Mouse (Mus musculus): ENCODE measurements around the gene Bcap31. TPM values are rescaled to one million over a fixed set of nuclear protein-coding genes. Genes with fewer than 3 reads are reported as not detected.

The Bcap31 gene
- polyA plus RNA-seq, 1 experiment from 2014 or later: 171 TPM

GRCm38 (mm10) chrX:73672879-73673618, 42.9 kb downstream of the Bcap31 start, which contains the start of gene Slc6a8:
Slc6a8 (plus strand) TSS chrX:73673150.
- peak; percentile 71 for ATAC-seq (replicated peaks; ENCODE audit: insufficient number of reproducible peaks, low FRiP score, low TSS enrichment)
- Histone ChIP-seq H3K27ac (ENCODE audit: low read depth, low read length) (peak within 1 kb of the TSS; percentile 74), H3K4me3 (ENCODE audit: low read depth, low read length) (peak within 1 kb of the TSS; percentile 50), H3K36me3 (ENCODE audit: control insufficient read depth, insufficient read depth, low read length) (no peaks in the 10 kb centered on the region), H3K9ac (ENCODE audit: low read depth, low read length) (peak within 1 kb of the TSS; percentile 66), H3K4me2 (peak within 1 kb of the TSS; percentile 70), H3K9me3 (replicated peaks; ENCODE audit: control insufficient read depth, low read length) (no peaks in the 10 kb centered on the region), H3K4me1 (ENCODE audit: control insufficient read depth, insufficient read depth, low read length) (no peaks in the 10 kb centered on the region), H3K27me3 (ENCODE audit: control insufficient read depth, insufficient read depth, low read length) (peaks cover 5% of the 10 kb centered on the region)
- 10% methylated on average over 19 of the region's 72 CpGs for WGBS (ENCODE audit: insufficient replicate concordance)

GRCm38 (mm10) chrX:73672031-73672431, 43.9 kb downstream of the Bcap31 start:
- WGBS (ENCODE audit: insufficient replicate concordance): 55% methylated on average over 4 of the region's 4 CpGs
- H3K9me3 ChIP-seq (replicated peaks; ENCODE audit: control insufficient read depth, low read length): no peaks in the 10 kb centered on the region
- H3K4me1 ChIP-seq (ENCODE audit: control insufficient read depth, insufficient read depth, low read length): no peaks in the 10 kb centered on the region
- H3K27me3 ChIP-seq (ENCODE audit: control insufficient read depth, insufficient read depth, low read length): peaks cover 5% of the 10 kb centered on the region
- no peak overlapping the region for H3K4me3 ChIP-seq (ENCODE audit: low read depth, low read length)
- no peak overlapping the region for H3K27ac ChIP-seq (ENCODE audit: low read depth, low read length)
- no peak for ATAC-seq (replicated peaks; ENCODE audit: insufficient number of reproducible peaks, low FRiP score, low TSS enrichment)
- no peaks in the 10 kb centered on the region for H3K36me3 ChIP-seq (ENCODE audit: control insufficient read depth, insufficient read depth, low read length)
- H3K9ac ChIP-seq (ENCODE audit: low read depth, low read length): no peak overlapping the region
- no peak overlapping the region for H3K4me2 ChIP-seq

- Histone ChIP-seq H3K27me3 (ENCODE audit: control insufficient read depth, insufficient read depth, low read length) (0 out of 2 replicates have a peak, but pooled peaks cover 2% of the 10 kb centered on the region), H3K27ac (ENCODE audit: low read depth, low read length) (no peak overlapping the region), H3K36me3 (ENCODE audit: control insufficient read depth, insufficient read depth, low read length) (no peaks in the 10 kb centered on the region), H3K9ac (ENCODE audit: low read depth, low read length) (no peak overlapping the region), H3K9me3 (replicated peaks; ENCODE audit: control insufficient read depth, low read length) (no peaks in the 10 kb centered on the region), H3K4me1 (ENCODE audit: control insufficient read depth, insufficient read depth, low read length) (no peaks in the 10 kb centered on the region), H3K4me2 (no peak overlapping the region), H3K4me3 (ENCODE audit: low read depth, low read length) (no peak overlapping the region)
- ATAC-seq (replicated peaks; ENCODE audit: insufficient number of reproducible peaks, low FRiP score, low TSS enrichment): no peak
Measured at GRCm38 (mm10) chrX:73663143-73663542, 52.8 kb downstream of the Bcap31 start.

GRCm38 (mm10) chrX:73660284-73660665, 55.7 kb downstream of the Bcap31 start:
- H3K36me3 ChIP-seq (ENCODE audit: control insufficient read depth, insufficient read depth, low read length): no peaks in the 10 kb centered on the region
- H3K4me3 ChIP-seq (ENCODE audit: low read depth, low read length): peak overlapping the region; percentile 47
- peaks cover 7% of the 10 kb centered on the region for H3K27me3 ChIP-seq (ENCODE audit: control insufficient read depth, insufficient read depth, low read length)
- 70% methylated on average over 3 of the region's 3 CpGs for WGBS (ENCODE audit: insufficient replicate concordance)
- H3K27ac ChIP-seq (ENCODE audit: low read depth, low read length): no peak overlapping the region
- H3K9me3 ChIP-seq (replicated peaks; ENCODE audit: control insufficient read depth, low read length): no peaks in the 10 kb centered on the region
- no peaks in the 10 kb centered on the region for H3K4me1 ChIP-seq (ENCODE audit: control insufficient read depth, insufficient read depth, low read length)
- peak overlapping the region; percentile 77 for H3K4me2 ChIP-seq
- peak overlapping the region; percentile 64; the same call in 1 of the 2 replicates for H3K9ac ChIP-seq (ENCODE audit: low read depth, low read length)
- ATAC-seq (replicated peaks; ENCODE audit: insufficient number of reproducible peaks, low FRiP score, low TSS enrichment): 0 out of 2 replicates have a peak, but pooled peaks have one; percentile 18

GRCm38 (mm10) chrX:73659575-73660283, 56.2 kb downstream of the Bcap31 start, which contains the start of gene Pnck:
Pnck (minus strand) TSS chrX:73660117.
- Histone ChIP-seq H3K4me1 (ENCODE audit: control insufficient read depth, insufficient read depth, low read length) (no peaks in the 10 kb centered on the region), H3K27ac (ENCODE audit: low read depth, low read length) (no peak within 1 kb of the TSS), H3K4me3 (ENCODE audit: low read depth, low read length) (peak within 1 kb of the TSS; percentile 47), H3K4me2 (peak within 1 kb of the TSS; percentile 77), H3K36me3 (ENCODE audit: control insufficient read depth, insufficient read depth, low read length) (no peaks in the 10 kb centered on the region), H3K27me3 (ENCODE audit: control insufficient read depth, insufficient read depth, low read length) (peaks cover 7% of the 10 kb centered on the region), H3K9me3 (replicated peaks; ENCODE audit: control insufficient read depth, low read length) (no peaks in the 10 kb centered on the region), H3K9ac (ENCODE audit: low read depth, low read length) (peak within 1 kb of the TSS; percentile 64)
- peak; percentile 60 for ATAC-seq (replicated peaks; ENCODE audit: insufficient number of reproducible peaks, low FRiP score, low TSS enrichment)
- WGBS (ENCODE audit: insufficient replicate concordance): 21% methylated on average over 26 of the region's 57 CpGs

- H3K27me3 ChIP-seq (ENCODE audit: control insufficient read depth, insufficient read depth, low read length): peaks cover 7% of the 10 kb centered on the region
- no peaks in the 10 kb centered on the region for H3K36me3 ChIP-seq (ENCODE audit: control insufficient read depth, insufficient read depth, low read length)
- H3K4me1 ChIP-seq (ENCODE audit: control insufficient read depth, insufficient read depth, low read length): no peaks in the 10 kb centered on the region
- no peak overlapping the region for H3K9ac ChIP-seq (ENCODE audit: low read depth, low read length)
- WGBS (ENCODE audit: insufficient replicate concordance): 65% methylated on average over 13 of the region's 13 CpGs
- H3K4me2 ChIP-seq: peak overlapping the region; percentile 77
- no peaks in the 10 kb centered on the region for H3K9me3 ChIP-seq (replicated peaks; ENCODE audit: control insufficient read depth, low read length)
- 0 out of 2 replicates have a peak, but pooled peaks have one; percentile 43 for ATAC-seq (replicated peaks; ENCODE audit: insufficient number of reproducible peaks, low FRiP score, low TSS enrichment)
- H3K27ac ChIP-seq (ENCODE audit: low read depth, low read length): no peak overlapping the region
- peak overlapping the region; percentile 47 for H3K4me3 ChIP-seq (ENCODE audit: low read depth, low read length)
Measured at GRCm38 (mm10) chrX:73658936-73659574, 56.9 kb downstream of the Bcap31 start.

GRCm38 (mm10) chrX:73658391-73658790, 57.6 kb downstream of the Bcap31 start:
- Histone ChIP-seq H3K36me3 (ENCODE audit: control insufficient read depth, insufficient read depth, low read length) (no peaks in the 10 kb centered on the region), H3K4me1 (ENCODE audit: control insufficient read depth, insufficient read depth, low read length) (no peaks in the 10 kb centered on the region), H3K9me3 (replicated peaks; ENCODE audit: control insufficient read depth, low read length) (no peaks in the 10 kb centered on the region), H3K9ac (ENCODE audit: low read depth, low read length) (no peak overlapping the region), H3K4me3 (ENCODE audit: low read depth, low read length) (no peak overlapping the region), H3K27me3 (ENCODE audit: control insufficient read depth, insufficient read depth, low read length) (peaks cover 7% of the 10 kb centered on the region), H3K4me2 (no peak overlapping the region), H3K27ac (ENCODE audit: low read depth, low read length) (no peak overlapping the region)
- ATAC-seq (replicated peaks; ENCODE audit: insufficient number of reproducible peaks, low FRiP score, low TSS enrichment): no peak
- WGBS (ENCODE audit: insufficient replicate concordance): 43% methylated on average over 7 of the region's 7 CpGs

- Histone ChIP-seq H3K27me3 (ENCODE audit: control insufficient read depth, insufficient read depth, low read length) (peaks cover 7% of the 10 kb centered on the region), H3K27ac (ENCODE audit: low read depth, low read length) (no peak overlapping the region), H3K4me3 (ENCODE audit: low read depth, low read length) (no peak overlapping the region), H3K9ac (ENCODE audit: low read depth, low read length) (no peak overlapping the region), H3K9me3 (replicated peaks; ENCODE audit: control insufficient read depth, low read length) (no peaks in the 10 kb centered on the region), H3K4me2 (no peak overlapping the region), H3K4me1 (ENCODE audit: control insufficient read depth, insufficient read depth, low read length) (no peaks in the 10 kb centered on the region), H3K36me3 (ENCODE audit: control insufficient read depth, insufficient read depth, low read length) (no peaks in the 10 kb centered on the region)
- 65% methylated on average over 3 of the region's 3 CpGs for WGBS (ENCODE audit: insufficient replicate concordance)
- no peak for ATAC-seq (replicated peaks; ENCODE audit: insufficient number of reproducible peaks, low FRiP score, low TSS enrichment)
Measured at GRCm38 (mm10) chrX:73655529-73655928, 60.4 kb downstream of the Bcap31 start.
